Mouse (Mus musculus) bone marrow macrophage, adult 2 months (primary cell): ENCODE results near the gene Cacnb1. TPM values are rescaled to one million over a fixed set of nuclear protein-coding genes. Genes with fewer than 3 reads are reported as not detected.

Source experiments
- H3K27ac ChIP-seq: 2 replicates; pipeline ENCODE4 v1.5.1; 2012; ENCODE audit warnings: low read depth, low read length; ENCODE audit not compliant: insufficient read depth
- H3K4me1 ChIP-seq: 2 replicates; pipeline ENCODE4 v1.6.1; 2012; ENCODE audit warnings: low read length; ENCODE audit not compliant: control insufficient read depth, insufficient read depth
- H3K4me3 ChIP-seq: 2 replicates; pipeline ENCODE4 v1.5.1; 2012; ENCODE audit warnings: mild to moderate bottlenecking, low read length, moderate library complexity; ENCODE audit not compliant: insufficient read depth
- CTCF ChIP-seq: IDR thresholded peaks from 2 replicates; pipeline ENCODE4 v1.5.1; 2012; ENCODE audit warnings: low read depth, mild to moderate bottlenecking, low read length, moderate library complexity
- POLR2A ChIP-seq: IDR thresholded peaks from 2 replicates; pipeline ENCODE4 v1.6.1; 2012; ENCODE audit warnings: mild to moderate bottlenecking, low read depth, low read length, borderline replicate concordance
- polyA plus RNA-seq: library from polyadenylated mRNA; stranded (reverse); fragments of >200 nt; gene quantifications from 2 replicates; pipeline ENCODE4 v1.2.4, GENCODE M21; 2012; ENCODE audit not compliant: missing spikeins, insufficient read depth, insufficient read length

The Cacnb1 gene
- polyA plus RNA-seq, 1 experiment = 9.7 TPM

DNA sequence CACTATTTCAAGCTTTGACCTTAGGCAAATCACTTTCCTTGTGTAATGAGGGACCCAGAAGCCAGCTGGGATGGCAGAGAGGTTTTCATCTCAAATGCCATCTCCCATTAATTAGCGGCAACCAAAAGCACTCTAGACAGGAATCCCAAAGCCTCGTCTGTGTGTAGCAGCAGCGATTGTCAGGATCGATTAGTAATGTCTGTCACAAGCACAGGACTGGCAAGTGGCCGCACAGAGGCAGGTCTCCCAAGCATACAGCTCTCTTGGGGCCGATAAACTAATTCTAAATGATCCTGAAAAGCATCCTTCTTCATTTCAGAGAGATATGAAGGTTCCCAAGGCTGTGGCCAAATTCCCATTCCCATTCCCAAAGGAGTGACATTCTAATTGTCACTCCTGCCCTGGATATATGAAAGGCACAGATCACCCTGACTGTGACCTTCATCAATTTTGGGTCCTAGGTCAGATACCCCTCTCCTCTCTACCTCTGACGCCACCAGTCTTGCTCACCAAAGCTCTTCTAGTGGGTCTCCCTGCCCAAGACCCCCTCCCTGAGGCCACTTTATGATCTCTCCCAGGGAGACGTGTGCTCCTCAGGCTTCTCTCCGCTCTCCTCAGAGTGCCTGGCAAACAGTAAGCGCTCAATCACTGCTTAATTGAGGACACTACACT is 42.9 kb downstream of the Cacnb1 start:
- Histone ChIP-seq H3K27ac (no peak overlapping the region), H3K4me1 (peaks cover 13% of the 10 kb centered on the region), H3K4me3 (no peak overlapping the region)
- TF ChIP-seq POLR2A (no peak), CTCF (no peak)

DNA sequence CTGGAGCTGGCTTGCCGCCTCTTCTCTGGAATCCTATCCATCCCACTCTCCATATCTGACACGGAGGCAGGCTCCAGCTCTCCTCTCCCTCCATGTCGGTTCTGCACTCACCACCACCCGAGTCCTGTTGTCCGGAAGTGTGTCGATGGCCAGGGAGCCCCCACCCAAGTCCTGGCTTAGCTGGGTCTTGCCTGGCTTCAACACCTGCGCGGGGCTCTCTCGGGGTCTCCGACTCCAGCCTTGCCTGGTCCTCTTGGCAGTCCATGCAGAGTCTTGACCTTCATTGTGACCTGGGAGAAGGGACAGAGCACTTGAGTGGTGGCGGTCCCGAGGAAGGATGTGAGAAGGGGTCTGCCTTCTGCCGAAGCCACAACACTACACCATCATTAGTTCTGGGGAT is 44.4 kb downstream of the Cacnb1 start:
- peaks cover 2% of the 10 kb centered on the region; the same call in 1 of the 2 replicates for H3K4me1 ChIP-seq
- H3K4me3 ChIP-seq = no peak overlapping the region
- TF ChIP-seq CTCF (no peak), POLR2A (no peak)
- no peak overlapping the region for H3K27ac ChIP-seq

DNA sequence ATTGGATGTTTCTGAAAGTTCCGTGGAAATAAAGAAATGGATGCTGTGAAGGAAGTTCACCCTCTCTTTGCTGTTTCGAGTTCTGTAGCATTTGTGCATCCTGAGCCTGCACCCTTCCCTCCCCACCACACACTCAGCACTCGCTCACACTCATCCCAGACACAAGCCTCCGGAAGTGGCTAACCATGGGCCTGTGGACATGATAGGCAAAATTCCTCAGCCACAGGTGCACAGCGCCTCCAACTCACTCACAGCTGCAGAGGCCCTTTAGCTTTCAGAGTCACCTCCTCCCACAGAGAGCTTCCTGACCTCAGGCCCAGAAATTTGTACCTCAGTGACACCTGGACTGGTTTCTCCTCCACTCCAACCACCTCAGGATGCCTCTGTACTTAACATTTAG is 45.0 kb downstream of the Cacnb1 start:
- H3K4me1 ChIP-seq = no peaks in the 10 kb centered on the region
- no peak overlapping the region for H3K4me3 ChIP-seq
- H3K27ac ChIP-seq = no peak overlapping the region
- TF ChIP-seq POLR2A = no peak

DNA sequence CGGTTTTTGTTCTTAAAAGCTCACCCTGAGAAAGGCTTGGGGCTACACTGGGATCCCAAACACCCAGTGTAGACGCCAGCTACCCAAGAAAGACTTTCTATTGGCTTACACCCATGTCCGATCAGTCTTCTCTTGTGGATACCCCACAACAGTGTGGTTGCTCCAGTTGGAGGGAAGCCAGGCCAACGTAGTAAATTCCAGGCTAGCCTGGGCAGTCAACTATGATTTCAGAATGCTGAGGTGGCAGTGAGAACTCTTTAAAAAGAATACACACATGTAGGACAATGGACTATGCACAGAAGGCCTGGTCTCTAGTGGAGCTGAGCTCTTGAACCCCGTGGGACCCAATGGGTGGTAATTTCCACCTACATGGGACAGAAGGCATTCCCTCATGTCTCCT is 48.1 kb downstream of the Cacnb1 start:
- TF ChIP-seq POLR2A (no peak), CTCF (no peak)
- no peaks in the 10 kb centered on the region for H3K4me1 ChIP-seq
- H3K27ac ChIP-seq = no peak overlapping the region
- no peak overlapping the region for H3K4me3 ChIP-seq

DNA sequence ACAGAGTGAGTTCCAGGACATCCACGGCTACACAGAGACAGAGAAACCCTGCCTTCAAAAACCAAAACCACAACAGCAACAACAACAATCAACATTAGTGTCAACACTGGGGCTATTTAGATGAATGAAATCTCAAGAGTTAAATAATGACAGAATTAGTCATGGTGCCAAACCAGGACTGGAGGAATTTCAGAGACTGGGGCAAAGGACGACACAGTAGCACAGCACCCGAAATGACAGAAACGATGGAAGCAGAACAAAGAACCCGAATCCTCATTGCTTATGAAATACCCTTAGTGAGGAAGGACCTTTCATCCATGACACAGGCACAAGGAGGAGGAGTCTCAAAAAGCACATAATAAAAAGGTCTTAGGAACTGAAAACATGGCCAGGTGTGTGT is 48.7 kb downstream of the Cacnb1 start:
- TF ChIP-seq POLR2A (no peak), CTCF (no peak)
- H3K4me3 ChIP-seq = no peak overlapping the region
- no peak overlapping the region for H3K27ac ChIP-seq
- no peaks in the 10 kb centered on the region for H3K4me1 ChIP-seq

DNA sequence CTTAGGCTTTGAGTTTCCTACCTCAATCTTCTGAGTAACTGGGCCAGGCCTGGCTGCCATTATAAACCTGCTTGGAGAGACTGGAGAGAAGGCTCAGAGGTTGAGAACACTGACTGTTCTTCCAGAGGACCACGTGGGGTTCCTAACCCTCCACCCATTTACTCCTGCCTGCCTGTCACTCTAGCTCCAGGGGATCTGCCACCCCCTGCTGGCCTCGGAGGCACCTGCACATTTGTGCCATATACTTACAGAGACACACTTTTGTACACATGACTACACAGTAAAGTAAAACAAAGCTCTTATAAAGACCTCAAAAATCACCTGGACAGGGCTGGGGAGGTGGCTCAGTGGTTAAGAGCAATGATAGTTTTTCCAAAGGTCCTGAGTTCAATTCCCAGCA is 50.4 kb downstream of the Cacnb1 start:
- Histone ChIP-seq H3K4me3 (no peak overlapping the region), H3K4me1 (no peaks in the 10 kb centered on the region), H3K27ac (no peak overlapping the region)
- TF ChIP-seq POLR2A = no peak
- TF ChIP-seq CTCF = peak; percentile 26; the same call in 1 of the 2 replicates

DNA sequence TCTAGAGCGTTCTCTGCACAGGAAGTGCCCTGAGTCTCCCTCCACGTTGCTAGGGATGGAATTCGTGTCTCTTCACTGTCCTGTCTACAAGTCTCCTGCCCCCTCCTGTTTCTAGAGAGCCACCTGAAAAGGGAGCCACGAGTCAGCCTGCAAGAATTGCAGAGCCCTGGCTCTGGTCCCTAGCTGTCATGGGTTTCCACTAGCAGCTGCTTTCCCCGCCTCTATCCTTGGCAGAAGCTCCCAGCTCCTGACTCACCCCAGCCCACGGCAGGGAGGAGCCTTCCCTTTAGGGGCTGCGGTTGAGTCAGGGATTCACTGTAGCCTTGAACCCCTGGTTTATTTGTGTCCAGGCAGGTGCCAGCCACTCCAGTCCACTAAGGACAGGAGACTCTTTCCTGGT is 51.6 kb downstream of the Cacnb1 start:
- TF ChIP-seq POLR2A (no peak), CTCF (no peak)
- Histone ChIP-seq H3K4me1 (no peaks in the 10 kb centered on the region), H3K4me3 (no peak overlapping the region), H3K27ac (no peak overlapping the region)

DNA sequence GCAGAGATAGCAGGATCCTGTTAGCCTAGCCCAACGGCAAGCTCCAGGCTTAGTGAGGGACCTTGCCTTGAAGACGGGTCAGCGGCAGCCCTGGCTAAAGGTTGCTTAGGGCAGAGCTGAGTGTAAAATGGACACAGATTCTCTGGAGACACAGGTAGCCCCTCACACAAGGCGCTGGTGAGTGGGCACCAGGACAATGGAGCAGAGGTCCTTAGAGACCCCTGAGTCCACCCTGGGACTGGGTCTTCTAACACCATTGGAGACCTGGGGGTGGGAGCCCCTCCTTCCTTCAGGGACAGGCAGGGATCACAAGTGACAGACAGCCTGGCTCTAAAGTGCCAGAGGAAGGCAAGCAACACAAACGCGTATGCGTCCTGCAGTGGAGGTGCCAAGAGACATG is 52.1 kb downstream of the Cacnb1 start:
- no peak for TF ChIP-seq CTCF
- no peak for TF ChIP-seq POLR2A
- Histone ChIP-seq H3K4me3 (no peak overlapping the region), H3K27ac (no peak overlapping the region), H3K4me1 (no peaks in the 10 kb centered on the region)

DNA sequence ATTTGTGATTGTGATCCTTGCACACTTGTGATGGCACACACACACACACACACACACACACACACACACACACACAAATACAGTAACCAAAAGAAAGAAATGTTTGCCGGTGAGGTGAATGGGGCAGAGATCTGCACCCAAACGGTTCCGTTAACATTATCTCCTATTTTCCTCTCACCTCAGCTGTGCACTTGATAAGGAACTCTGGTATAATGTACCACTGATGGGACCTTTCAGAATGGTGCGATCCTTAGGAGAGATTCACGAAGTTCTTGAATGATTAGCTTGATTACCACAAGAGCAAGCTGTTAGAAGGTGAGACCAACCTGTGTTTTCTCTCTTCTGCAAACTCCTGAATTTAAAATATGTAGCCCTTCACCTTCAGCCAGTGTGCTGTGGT is 54.4 kb downstream of the Cacnb1 start:
- H3K4me1 ChIP-seq = no peaks in the 10 kb centered on the region
- no peak overlapping the region for H3K27ac ChIP-seq
- TF ChIP-seq POLR2A (no peak), CTCF (no peak)
- no peak overlapping the region for H3K4me3 ChIP-seq

DNA sequence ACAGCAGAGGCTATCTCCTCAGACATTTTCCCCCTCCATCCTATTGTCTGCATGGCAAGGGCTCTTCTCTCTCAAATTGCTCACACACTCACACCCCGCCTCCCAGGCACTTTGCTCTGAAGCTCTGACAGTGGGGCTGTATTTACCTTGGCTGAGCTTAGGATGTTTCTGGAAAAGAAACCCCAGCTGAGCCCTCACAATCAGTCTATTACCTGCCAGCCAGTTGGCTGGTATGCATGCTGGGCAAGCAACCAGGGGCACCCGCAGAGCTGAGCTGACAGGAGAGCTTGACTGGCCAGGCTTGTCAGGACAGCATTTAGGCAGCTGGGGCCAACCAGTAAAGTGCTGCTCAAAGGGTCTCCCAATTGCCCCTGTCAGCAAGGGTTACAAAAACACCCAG is 55.7 kb downstream of the Cacnb1 start:
- no peaks in the 10 kb centered on the region for H3K4me1 ChIP-seq
- no peak for TF ChIP-seq CTCF
- no peak for TF ChIP-seq POLR2A
- H3K27ac ChIP-seq = no peak overlapping the region
- no peak overlapping the region for H3K4me3 ChIP-seq

DNA sequence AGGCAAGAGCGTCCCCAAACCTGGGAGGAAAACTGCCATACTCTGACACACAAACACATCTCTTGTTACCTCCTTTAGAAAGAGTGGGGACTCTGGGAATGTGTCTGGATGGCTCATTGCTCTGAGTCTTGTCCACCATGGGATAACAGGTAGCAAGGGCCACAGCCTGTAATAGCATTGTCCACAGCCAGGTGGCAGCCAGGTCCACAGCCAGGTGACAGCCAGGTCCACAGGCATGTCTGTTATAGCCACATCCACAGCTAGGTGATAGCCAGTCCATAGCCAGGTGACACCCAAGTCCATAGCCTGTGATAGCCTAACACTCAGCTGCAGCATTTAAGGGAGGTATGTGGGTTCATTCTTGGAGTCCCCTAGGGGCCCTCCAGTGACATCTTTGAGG is 61.9 kb downstream of the Cacnb1 start:
- no peak overlapping the region for H3K27ac ChIP-seq
- no peak overlapping the region for H3K4me3 ChIP-seq
- TF ChIP-seq POLR2A = no peak
- TF ChIP-seq CTCF = no peak

DNA sequence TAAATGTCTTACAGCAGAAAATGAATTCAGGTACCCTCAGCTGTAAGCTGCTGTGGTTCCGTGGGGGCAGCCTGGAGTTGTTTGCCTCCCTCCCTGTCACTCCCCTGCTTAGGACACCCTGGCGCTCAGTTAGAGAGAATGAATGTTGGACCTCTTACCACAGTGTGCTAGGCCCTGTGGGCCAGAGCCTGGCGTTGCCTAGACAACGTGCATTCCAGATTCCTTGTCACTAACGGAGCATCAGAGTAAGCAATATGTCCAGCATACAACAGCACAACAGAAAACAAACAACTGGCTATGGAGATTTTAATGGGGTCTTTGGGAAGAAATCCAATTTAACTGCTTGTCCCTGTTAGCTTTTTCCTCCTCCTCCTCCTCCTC is 63.5 kb downstream of the Cacnb1 start:
- Histone ChIP-seq H3K4me3 (no peak overlapping the region), H3K4me1 (peaks cover 16% of the 10 kb centered on the region), H3K27ac (no peak overlapping the region)
- TF ChIP-seq CTCF = no peak
- TF ChIP-seq POLR2A = no peak

More for the DNA sequence above, 61.9 kb downstream of the Cacnb1 start:
- H3K4me1 ChIP-seq = peaks cover 10% of the 10 kb centered on the region
